Mouse (Mus musculus): ENCODE results near the gene Fdxr. TPM values are rescaled to one million over a fixed set of nuclear protein-coding genes. Genes with fewer than 3 reads are reported as not detected.
A peak's percentile ranks its signal among the peaks of the same experiment; 100 is the strongest.

Fdxr gene
- polyA plus RNA-seq, 1 experiment from 2014 or later, result 10.5 TPM

DNA sequence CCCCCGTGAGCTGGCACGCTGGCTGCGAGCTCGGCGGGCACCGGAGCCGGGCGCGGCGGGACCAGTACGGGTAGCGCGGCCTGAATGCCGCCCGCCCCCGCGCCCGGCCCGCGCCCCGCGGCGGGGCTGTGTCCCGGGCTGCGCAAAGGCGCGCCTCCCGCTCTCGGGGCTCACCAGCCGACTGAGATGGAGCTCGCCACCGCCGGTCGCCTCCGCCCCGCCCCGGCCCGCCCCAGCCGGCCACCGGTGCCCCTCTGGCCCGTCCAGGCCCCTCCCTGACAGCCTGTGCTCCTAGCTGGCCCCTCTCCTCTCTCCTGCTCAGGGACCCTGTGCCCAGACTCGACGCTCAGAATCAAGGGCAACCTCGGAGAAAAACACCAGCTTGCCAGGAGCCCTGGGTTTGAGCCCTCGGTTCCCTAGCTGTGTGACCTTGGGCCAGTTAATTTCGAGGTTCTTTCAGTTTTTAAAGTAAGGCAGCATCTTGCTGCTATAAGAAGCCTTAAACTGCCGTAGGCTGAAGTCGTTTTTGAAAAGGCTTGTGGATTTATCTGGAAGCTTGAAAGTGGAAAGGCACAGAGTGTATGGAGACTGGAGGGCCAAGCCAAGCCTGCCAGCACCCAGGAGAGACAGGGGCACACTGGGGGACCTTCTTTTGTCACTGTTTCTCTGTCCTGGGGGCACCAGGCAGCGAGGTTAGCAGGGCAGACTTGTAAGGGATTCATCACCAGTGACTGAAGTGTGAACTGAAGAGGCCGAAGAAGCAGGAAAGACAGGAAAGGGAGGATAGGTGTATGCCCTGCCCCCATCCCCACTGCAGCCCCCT, 9.6 kb downstream of the Fdxr start, which contains the start of gene Grin2c:
Grin2c (minus strand) TSS at position 183 of the 823 bp plus-strand sequence.
- Histone ChIP-seq H3K4me3 (peak within 1 kb of the TSS; percentile 47), H3K4me1 (replicated peaks) (peaks cover 30% of the 10 kb centered on the region), H3K9ac (peak within 1 kb of the TSS; percentile 37; the same call in 1 of the 2 replicates), H3K9me3 (replicated peaks) (no peaks in the 10 kb centered on the region), H3K4me2 (peak within 1 kb of the TSS; percentile 81), H3K27ac (no peak within 1 kb of the TSS), H3K36me3 (no peaks in the 10 kb centered on the region), H3K27me3 (peaks cover 78% of the 10 kb centered on the region)
- 7% methylated on average over 38 of the region's 50 CpGs for WGBS
- no peak for ATAC-seq (replicated peaks; ENCODE audit: insufficient number of reproducible peaks, insufficient read depth, low FRiP score, low read depth)

DNA sequence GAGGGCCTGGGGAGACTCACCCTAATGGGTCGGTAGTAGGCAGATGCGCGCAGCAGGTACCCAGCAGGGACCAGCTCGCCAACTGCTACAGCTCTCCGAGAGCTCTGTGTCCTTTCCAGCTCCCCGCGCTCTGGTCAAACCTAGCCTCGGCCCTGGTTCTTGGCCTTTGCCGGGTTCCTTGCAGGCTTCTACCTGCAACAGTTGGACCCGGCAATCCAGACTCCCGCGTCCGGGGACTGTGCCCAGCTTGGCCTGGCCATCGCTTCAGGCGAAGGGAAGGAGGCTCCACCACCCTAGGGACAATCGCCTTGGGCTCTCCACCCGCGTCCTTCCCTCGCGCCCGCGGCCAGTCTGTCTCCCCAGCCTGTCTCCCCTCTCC, 10.5 kb downstream of the Fdxr start:
- Histone ChIP-seq H3K36me3 (no peaks in the 10 kb centered on the region), H3K9me3 (replicated peaks) (no peaks in the 10 kb centered on the region), H3K4me3 (peak overlapping the region; percentile 47), H3K27ac (no peak overlapping the region), H3K9ac (peak overlapping the region; percentile 37; the same call in 1 of the 2 replicates), H3K4me2 (peak overlapping the region; percentile 81), H3K27me3 (peaks cover 87% of the 10 kb centered on the region), H3K4me1 (replicated peaks) (peaks cover 30% of the 10 kb centered on the region)
- no peak for ATAC-seq (replicated peaks; ENCODE audit: insufficient number of reproducible peaks, insufficient read depth, low FRiP score, low read depth)
- WGBS, result 1% methylated on average over 22 of the region's 22 CpGs

DNA sequence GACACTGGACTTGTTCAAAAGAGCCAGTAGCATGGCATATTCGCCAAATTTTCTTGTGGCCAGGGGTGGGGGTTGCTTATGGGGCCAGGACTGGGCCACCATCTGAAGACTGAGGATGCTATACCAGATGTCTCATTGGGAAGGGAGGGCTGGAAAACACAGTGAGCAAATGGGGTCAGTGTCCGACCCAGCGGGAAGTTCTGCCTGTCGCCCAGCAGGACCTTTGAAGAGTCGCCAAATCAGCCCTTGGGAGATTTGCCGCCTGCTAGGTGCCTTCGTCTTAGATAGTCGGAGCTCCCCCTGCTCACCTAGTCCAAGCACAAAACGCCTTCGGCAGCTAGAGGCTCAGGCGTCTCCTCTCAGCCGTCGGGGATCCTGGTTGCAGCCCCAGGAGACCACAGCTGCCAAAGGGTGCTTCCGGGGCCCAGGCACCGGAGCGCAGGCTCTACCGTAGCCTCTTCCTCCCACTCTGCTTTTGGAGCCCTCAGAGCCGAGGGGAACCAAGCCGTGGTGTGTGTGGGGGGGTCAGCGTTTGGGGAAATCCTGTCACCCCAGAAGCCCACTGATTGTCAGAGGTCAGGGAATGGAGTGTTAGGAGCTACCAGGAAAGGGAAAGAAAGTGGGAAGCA, 11.0 kb downstream of the Fdxr start:
- 4% methylated on average over 20 of the region's 20 CpGs for WGBS
- Histone ChIP-seq H3K36me3 (no peaks in the 10 kb centered on the region), H3K9me3 (replicated peaks) (no peaks in the 10 kb centered on the region), H3K4me1 (replicated peaks) (peaks cover 30% of the 10 kb centered on the region), H3K4me3 (peak overlapping the region; percentile 47), H3K9ac (peak overlapping the region; percentile 37; the same call in 1 of the 2 replicates), H3K4me2 (peak overlapping the region; percentile 81), H3K27me3 (peaks cover 92% of the 10 kb centered on the region), H3K27ac (no peak overlapping the region)
- ATAC-seq (replicated peaks; ENCODE audit: insufficient number of reproducible peaks, insufficient read depth, low FRiP score, low read depth), result no peak

DNA sequence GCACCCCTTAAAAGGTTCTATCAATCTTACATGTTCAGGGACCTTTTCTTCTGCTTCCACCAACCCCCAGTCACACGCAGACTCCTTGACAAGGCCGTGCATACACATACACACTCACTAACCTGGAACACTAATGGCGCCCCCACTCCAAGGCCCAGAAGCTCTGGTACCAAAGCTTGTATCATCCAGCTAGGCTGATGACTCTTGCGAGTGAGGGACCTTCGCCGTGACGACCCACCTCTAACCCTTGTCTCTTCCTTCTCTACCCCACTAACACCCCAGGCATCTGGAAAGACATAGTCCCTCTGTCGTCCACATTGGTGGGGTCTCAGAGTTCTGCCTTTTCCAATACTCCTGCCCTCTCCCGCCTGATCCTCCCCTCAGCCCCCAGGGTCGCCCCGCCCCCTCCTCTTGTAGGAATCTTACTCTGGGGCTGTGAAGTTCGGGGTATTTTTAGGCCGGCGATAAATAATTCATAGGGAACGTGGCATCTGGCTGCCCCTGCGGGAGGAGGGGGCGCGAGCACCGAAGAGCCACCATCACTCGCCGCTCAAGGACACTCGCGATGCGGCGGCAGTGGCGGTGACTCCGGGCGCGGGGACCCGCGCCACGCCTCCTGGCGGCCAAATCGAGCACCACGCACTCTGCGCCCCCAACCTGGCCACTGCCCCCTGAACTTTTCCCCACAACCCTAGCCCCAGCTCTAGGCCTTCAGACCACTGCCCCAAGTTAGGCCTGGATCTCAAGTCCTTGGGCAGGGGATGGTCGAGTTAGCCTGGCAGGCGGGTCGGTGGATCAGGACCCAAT, 11.8 kb downstream of the Fdxr start:
- Histone ChIP-seq H3K4me1 (replicated peaks) (peaks cover 28% of the 10 kb centered on the region), H3K27ac (no peak overlapping the region), H3K9ac (no peak overlapping the region), H3K9me3 (replicated peaks) (no peaks in the 10 kb centered on the region), H3K36me3 (no peaks in the 10 kb centered on the region), H3K4me3 (peak overlapping the region; percentile 34), H3K27me3 (peaks cover 98% of the 10 kb centered on the region), H3K4me2 (peak overlapping the region; percentile 59)
- no peak for ATAC-seq (replicated peaks; ENCODE audit: insufficient number of reproducible peaks, insufficient read depth, low FRiP score, low read depth)
- 10% methylated on average over 39 of the region's 39 CpGs for WGBS

DNA sequence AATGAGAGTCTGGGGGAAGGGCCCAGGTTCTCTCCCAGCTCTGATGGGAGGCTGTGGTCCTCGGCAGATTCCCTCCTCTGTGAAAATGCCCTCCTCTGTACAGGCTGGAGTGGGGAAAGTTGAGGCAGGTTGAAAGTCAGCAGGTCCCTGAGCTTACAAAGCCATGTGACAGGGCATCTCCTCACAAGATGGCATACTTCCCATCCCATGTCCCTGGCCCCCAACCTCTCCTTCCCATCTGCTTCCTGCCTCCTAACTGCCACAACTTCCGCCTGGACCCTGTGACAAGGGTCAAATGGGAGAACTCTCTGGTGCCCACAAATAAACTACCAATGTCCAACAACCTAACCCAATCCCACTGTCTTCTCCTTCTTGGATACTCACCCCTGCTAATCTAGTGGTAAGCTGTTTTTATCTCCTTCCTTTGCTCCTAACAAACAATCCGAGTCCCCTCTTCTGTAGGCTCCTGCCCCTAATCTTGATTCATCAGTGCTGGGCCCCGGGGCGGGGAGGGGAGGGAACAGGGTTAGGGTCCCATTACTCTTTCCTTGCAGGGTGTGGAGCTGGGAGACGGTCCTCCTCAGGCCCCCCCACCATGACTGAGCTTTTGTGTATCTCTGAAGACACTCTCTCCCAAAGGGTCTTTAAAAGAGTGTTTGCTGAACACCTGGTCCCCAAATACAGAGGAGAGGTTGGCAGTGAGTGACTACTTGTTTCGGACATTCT, 12.6 kb downstream of the Fdxr start:
- Histone ChIP-seq H3K27ac (no peak overlapping the region), H3K9me3 (replicated peaks) (no peaks in the 10 kb centered on the region), H3K27me3 (peaks cover 100% of the 10 kb centered on the region), H3K4me3 (no peak overlapping the region), H3K36me3 (no peaks in the 10 kb centered on the region), H3K9ac (no peak overlapping the region), H3K4me2 (no peak overlapping the region), H3K4me1 (replicated peaks) (peaks cover 28% of the 10 kb centered on the region)
- 60% methylated on average over 7 of the region's 7 CpGs for WGBS
- no peak for ATAC-seq (replicated peaks; ENCODE audit: insufficient number of reproducible peaks, insufficient read depth, low FRiP score, low read depth)

DNA sequence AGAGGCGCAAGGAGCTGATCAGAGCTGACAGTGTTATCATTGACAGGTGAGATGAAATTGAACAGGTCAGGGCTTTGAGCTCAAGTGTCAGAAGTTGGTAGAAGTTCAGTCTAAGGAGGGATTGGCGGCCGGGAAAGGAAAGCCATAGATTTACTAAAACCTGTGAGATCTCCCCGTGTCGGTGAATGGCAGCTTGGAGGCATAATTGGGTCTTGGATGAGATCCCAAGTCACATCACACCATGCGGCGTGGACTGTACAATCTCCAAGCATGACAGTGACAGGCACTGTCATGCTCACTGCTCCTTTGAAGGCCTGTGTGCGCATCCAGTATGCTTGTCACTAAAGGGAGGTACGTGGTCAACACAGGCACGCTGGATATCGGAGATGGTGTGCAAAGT, 13.9 kb downstream of the Fdxr start:
- H3K36me3 ChIP-seq, result no peaks in the 10 kb centered on the region
- ATAC-seq (replicated peaks; ENCODE audit: insufficient number of reproducible peaks, insufficient read depth, low FRiP score, low read depth), result no peak

DNA sequence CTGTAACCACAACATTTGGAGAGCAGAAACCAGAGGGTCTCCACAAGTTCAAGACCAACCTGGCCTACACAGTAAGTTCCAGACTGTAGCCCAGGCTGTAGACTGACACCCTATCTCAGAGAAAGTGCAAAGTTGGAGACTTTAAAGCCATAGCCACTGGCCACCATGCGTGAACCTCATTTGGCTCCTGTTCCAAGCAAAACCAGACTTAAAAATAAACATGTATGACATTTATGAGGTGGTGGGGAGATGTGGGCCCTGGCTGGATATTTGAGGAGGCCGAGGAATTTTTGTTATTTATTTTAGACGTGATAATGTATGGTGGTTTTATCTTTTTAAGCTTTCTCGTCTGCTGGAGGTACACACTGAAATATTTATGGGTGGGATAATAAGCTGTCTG, 17.7 kb downstream of the Fdxr start:
- WGBS, result 60% methylated on average over 4 of the region's 4 CpGs
- Histone ChIP-seq H3K27me3 (peaks cover 97% of the 10 kb centered on the region), H3K9ac (no peak overlapping the region), H3K4me2 (no peak overlapping the region), H3K36me3 (no peaks in the 10 kb centered on the region), H3K4me1 (replicated peaks) (peaks cover 8% of the 10 kb centered on the region), H3K27ac (no peak overlapping the region), H3K9me3 (replicated peaks) (no peaks in the 10 kb centered on the region), H3K4me3 (no peak overlapping the region)
- no peak for ATAC-seq (replicated peaks; ENCODE audit: insufficient number of reproducible peaks, insufficient read depth, low FRiP score, low read depth)

More for the DNA sequence above, 13.9 kb downstream of the Fdxr start:
- H3K9ac ChIP-seq, result no peak overlapping the region
- H3K4me3 ChIP-seq, result no peak overlapping the region
- no peak overlapping the region for H3K27ac ChIP-seq
- WGBS, result 58% methylated on average over 11 of the region's 11 CpGs
- H3K4me2 ChIP-seq, result no peak overlapping the region
- peaks cover 100% of the 10 kb centered on the region for H3K27me3 ChIP-seq
- H3K4me1 ChIP-seq (replicated peaks), result peaks cover 32% of the 10 kb centered on the region
- H3K9me3 ChIP-seq (replicated peaks), result no peaks in the 10 kb centered on the region

DNA sequence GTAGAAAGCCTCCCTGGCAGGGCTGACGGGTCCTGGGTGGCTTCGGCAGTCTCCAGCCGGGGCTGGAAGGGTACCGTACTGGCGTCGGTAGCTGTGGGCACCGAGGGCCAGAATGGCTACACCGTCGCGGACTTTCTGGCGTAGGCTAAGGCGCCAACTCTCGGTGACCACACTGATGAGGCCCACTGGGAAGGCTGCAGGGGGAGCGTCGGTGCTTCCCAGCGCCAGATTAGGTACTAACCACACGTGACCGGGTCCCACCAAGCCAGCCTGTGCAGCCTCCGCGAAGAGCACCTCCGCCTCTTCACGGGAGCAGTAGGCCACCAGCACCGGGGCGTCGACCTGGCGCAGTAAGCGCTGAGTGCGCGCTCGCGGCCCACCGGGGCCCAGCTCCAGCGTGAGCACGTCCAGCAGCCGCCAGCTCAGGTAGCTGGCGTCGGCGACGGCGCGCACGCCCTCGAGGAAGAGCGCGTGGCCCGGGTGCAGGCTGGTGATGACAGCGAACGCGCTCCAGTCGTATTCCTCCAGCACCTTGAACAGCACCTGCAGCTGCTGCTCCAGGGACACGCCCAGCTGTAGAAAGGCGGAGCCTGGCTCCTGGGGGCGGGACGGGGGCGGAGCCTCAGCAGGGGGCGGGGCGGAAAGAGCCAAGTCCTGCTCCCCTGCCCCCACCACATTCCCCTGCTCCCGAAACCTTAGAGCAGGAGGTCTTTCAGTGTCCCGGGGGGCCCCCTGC, 18.9 kb downstream of the Fdxr start:
- 16% methylated on average over 59 of the region's 59 CpGs for WGBS
- Histone ChIP-seq H3K27ac (no peak overlapping the region), H3K9ac (no peak overlapping the region), H3K4me1 (replicated peaks) (peaks cover 8% of the 10 kb centered on the region), H3K36me3 (no peaks in the 10 kb centered on the region), H3K9me3 (replicated peaks) (no peaks in the 10 kb centered on the region), H3K27me3 (peaks cover 96% of the 10 kb centered on the region), H3K4me3 (peak overlapping the region; percentile 16; the same call in 1 of the 2 replicates), H3K4me2 (peak overlapping the region; percentile 32)
- ATAC-seq (replicated peaks; ENCODE audit: insufficient number of reproducible peaks, insufficient read depth, low FRiP score, low read depth), result 0 out of 2 replicates have a peak, but pooled peaks have one; percentile 34

DNA sequence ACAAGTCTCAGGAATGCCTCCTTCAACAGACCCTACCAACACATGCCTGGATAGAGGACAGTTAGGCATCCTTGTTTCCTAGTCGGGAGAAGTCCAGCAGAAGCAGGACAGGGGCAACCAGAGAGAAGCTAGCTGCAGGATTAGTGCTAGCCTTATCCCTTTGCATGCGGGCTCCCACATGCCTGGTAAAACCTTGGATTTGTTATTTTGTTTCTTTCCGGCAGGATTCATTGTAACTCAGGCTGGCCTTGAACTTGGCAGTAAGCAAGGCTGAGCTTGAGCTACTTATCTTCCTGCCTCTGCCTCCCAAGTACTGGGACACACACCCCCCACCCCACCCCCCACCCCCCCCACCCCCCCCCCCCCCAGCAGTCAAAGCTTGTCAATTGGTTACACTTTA, 25.6 kb downstream of the Fdxr start:
- no peak for ATAC-seq (replicated peaks; ENCODE audit: insufficient number of reproducible peaks, insufficient read depth, low FRiP score, low read depth)
- Histone ChIP-seq H3K9ac (no peak overlapping the region), H3K36me3 (no peaks in the 10 kb centered on the region), H3K9me3 (replicated peaks) (no peaks in the 10 kb centered on the region), H3K4me3 (no peak overlapping the region), H3K4me1 (replicated peaks) (peaks cover 24% of the 10 kb centered on the region), H3K27ac (no peak overlapping the region), H3K4me2 (no peak overlapping the region), H3K27me3 (peaks cover 94% of the 10 kb centered on the region)
- 55% methylated on average over 3 of the region's 3 CpGs for WGBS

DNA sequence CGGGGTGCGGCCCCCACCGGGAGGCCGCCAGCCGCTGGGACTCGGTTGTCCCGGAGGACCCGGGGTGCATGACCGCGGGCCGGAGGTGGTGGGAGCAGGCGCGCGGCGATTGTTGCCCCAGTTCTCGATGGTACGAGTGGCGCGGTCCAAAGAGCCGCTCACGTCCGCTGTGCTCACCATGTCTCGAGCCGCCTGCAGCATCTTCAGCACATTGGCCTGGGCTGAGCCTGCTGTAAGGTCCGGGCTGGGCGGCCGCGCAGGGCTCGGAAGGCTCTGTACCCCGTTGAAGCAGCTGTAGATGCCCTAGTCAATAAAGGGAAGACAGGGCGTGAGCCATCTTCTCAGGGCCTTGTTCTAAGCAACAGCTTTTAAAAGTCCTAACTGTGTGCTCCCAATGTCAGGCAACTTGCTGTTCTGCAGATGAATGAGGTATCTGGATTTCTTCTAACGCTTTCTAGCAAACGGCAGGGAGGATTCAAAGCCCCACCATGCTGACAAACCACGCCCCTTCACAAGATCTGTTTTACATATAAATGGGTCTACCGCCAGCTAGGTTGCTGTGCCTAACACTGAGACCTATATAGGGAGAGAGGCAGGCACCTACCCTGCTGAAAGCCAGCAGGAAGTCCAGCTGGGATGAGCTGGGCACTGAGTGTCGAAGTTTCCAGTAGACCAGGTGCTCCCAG, 26.3 kb downstream of the Fdxr start:
- peaks cover 95% of the 10 kb centered on the region for H3K27me3 ChIP-seq
- H3K36me3 ChIP-seq, result no peaks in the 10 kb centered on the region
- H3K27ac ChIP-seq, result no peak overlapping the region
- peak overlapping the region; percentile 42 for H3K4me3 ChIP-seq
- peak overlapping the region; percentile 70 for H3K4me2 ChIP-seq
- H3K9ac ChIP-seq, result 0 out of 2 replicates have a peak overlapping the region, but pooled peaks have one; percentile 31
- WGBS, result 3% methylated on average over 34 of the region's 36 CpGs
- peaks cover 25% of the 10 kb centered on the region for H3K4me1 ChIP-seq (replicated peaks)
- no peaks in the 10 kb centered on the region for H3K9me3 ChIP-seq (replicated peaks)
- no peak for ATAC-seq (replicated peaks; ENCODE audit: insufficient number of reproducible peaks, insufficient read depth, low FRiP score, low read depth)
